Mouse (Mus musculus) forebrain, embryonic 13.5 days (tissue): ENCODE measurements at regions not wholly inside any gene's neighbourhood (a gene's known extent, or its start where the extent isn't known, plus 50 kb on each side); places are given as distances from the start of the nearest gene placed in this dataset.

ENCODE experiments used
- ATAC-seq: fragments of 200-750 bp; cut with Nextera tagmentation; 2 replicates; pipeline ENCODE4 v1.8.0; 2017
- H3K27ac ChIP-seq: fragments of 300-500 bp; sonication (generic); 2 replicates; pipeline ENCODE4 v1.5.1; 2015; ENCODE audit warnings: inconsistent platforms, mild to moderate bottlenecking, moderate library complexity
- H3K27me3 ChIP-seq: fragments of 300-500 bp; sonication (generic); 2 replicates; pipeline ENCODE4 v1.6.1; 2015; ENCODE audit warnings: mild to moderate bottlenecking, inconsistent platforms
- H3K36me3 ChIP-seq: fragments of 300-500 bp; sonication (generic); 2 replicates; pipeline ENCODE4 v1.6.1; 2015; ENCODE audit warnings: mild to moderate bottlenecking, inconsistent platforms; ENCODE audit not compliant: poor library complexity, severe bottlenecking
- H3K4me1 ChIP-seq: fragments of 300-500 bp; sonication (generic); 2 replicates; pipeline ENCODE4 v1.6.1; 2015; ENCODE audit warnings: inconsistent platforms
- H3K4me2 ChIP-seq: fragments of 300-500 bp; sonication (generic); 2 replicates; pipeline ENCODE4 v1.6.1; 2015; ENCODE audit warnings: inconsistent platforms, mild to moderate bottlenecking, moderate library complexity
- H3K4me3 ChIP-seq: fragments of 300-500 bp; sonication (generic); 2 replicates; pipeline ENCODE4 v1.5.1; 2015; ENCODE audit warnings: mild to moderate bottlenecking, inconsistent platforms
- H3K9ac ChIP-seq: fragments of 300-500 bp; sonication (generic); 2 replicates; pipeline ENCODE4 v1.6.1; 2015; ENCODE audit warnings: mild to moderate bottlenecking, inconsistent platforms
- H3K9me3 ChIP-seq: fragments of 300-500 bp; sonication (generic); replicated peaks from 2 replicates; pipeline ENCODE4 v1.6.1; 2016; ENCODE audit warnings: inconsistent platforms
- WGBS: fragments of 180-500 bp; shearing (Covaris S2); methylation state at CpG from one replicate; pipeline ENCODE4 v1.1.7; 2015; 5-methylcytosine and 5-hydroxymethylcytosine counted together

GRCm38 (mm10) chr19:22071701-22072100, 67.1 kb upstream of the Trpm3 start:
- Histone ChIP-seq H3K27ac (no peak overlapping the region), H3K4me3 (no peak overlapping the region), H3K36me3 (no peaks in the 10 kb centered on the region), H3K4me2 (no peak overlapping the region), H3K4me1 (peaks cover 11% of the 10 kb centered on the region), H3K27me3 (no peaks in the 10 kb centered on the region), H3K9me3 (no peaks in the 10 kb centered on the region), H3K9ac (no peak overlapping the region)
- WGBS, result 33% methylated on average over 3 of the region's 3 CpGs
- ATAC-seq, result no peak

DNA sequence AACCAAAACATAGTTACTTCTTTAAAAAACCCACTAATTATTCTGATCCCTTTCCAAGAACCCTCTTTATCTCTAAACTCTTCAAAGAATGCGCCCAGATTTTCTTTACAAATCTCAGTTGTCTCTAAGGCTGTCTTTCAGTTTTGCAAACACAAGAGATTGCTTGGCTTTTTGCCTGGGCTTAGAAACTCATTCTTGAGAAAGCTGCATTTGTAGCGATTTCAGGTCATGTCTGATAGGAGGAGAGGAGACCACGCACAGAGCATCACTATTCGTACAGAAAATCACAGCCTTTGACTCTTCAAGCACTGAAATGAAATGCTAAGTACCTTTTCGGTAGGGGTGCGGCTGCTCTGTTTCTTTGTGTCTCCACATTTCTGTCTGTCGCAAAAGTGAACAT, 64.8 kb upstream of the Trpm3 start:
- Histone ChIP-seq H3K27me3 (no peaks in the 10 kb centered on the region), H3K36me3 (no peaks in the 10 kb centered on the region), H3K27ac (no peak overlapping the region), H3K4me2 (no peak overlapping the region), H3K4me1 (peaks cover 11% of the 10 kb centered on the region), H3K9me3 (no peaks in the 10 kb centered on the region), H3K4me3 (no peak overlapping the region), H3K9ac (no peak overlapping the region)
- 49% methylated on average over 7 of the region's 7 CpGs for WGBS
- ATAC-seq, result peak; percentile 48; the same call in 1 of the 2 replicates

DNA sequence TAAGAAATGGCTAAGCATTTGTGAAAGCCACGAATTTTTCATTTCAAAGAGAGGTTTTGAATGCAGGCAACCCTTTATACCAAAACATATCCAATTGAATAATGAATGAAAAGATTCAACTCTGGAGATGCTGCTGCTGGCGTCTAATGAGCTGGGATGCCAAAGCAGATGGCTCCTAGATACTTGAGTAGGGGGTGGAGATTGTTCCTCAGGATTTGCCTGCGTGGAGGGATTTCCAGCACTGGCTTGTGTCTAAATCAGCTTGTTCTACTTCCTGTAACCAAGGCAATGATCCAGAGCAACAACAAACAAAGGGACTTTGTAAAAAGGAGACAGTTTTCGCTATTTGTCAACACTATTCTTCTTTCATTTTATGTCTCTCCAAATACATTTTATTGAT, 57.4 kb upstream of the Trpm3 start:
- no peaks in the 10 kb centered on the region for H3K9me3 ChIP-seq
- H3K4me3 ChIP-seq, result no peak overlapping the region
- no peak overlapping the region for H3K9ac ChIP-seq
- 39% methylated on average over 4 of the region's 4 CpGs for WGBS
- H3K27me3 ChIP-seq, result no peaks in the 10 kb centered on the region
- no peaks in the 10 kb centered on the region for H3K4me1 ChIP-seq
- H3K36me3 ChIP-seq, result no peaks in the 10 kb centered on the region
- ATAC-seq, result peak; percentile 69; the same call in 1 of the 2 replicates
- H3K27ac ChIP-seq, result no peak overlapping the region
- no peak overlapping the region for H3K4me2 ChIP-seq
